Mouse (Mus musculus) E14TG2a.4 (cell line): ENCODE measurements around the gene Pign.
A peak's percentile ranks its signal among the peaks of the same experiment; 100 is the strongest.

Source experiments
- H3K27me3 ChIP-seq: 2 replicates; pipeline ENCODE4 v1.6.1; 2014; ENCODE audit warnings: low read length, control low read depth; ENCODE audit not compliant: insufficient read depth
- H3K36me3 ChIP-seq: 2 replicates; pipeline ENCODE4 v1.6.1; 2014; ENCODE audit warnings: low read length, control low read depth; ENCODE audit not compliant: insufficient read depth
- H3K4me1 ChIP-seq: replicated peaks from 2 replicates; pipeline ENCODE4 v1.6.1; 2014; ENCODE audit warnings: low read depth, low read length, control low read depth
- H3K4me3 ChIP-seq: replicated peaks from 2 replicates; pipeline ENCODE4 v1.5.1; 2014; ENCODE audit warnings: mild to moderate bottlenecking, low read length
- H3K9me3 ChIP-seq: 2 replicates; pipeline ENCODE4 v1.6.1; 2014; ENCODE audit warnings: low read length, control low read depth
- CTCF ChIP-seq: conservative IDR thresholded peaks from 2 replicates; pipeline ENCODE4 v1.5.1; 2014; ENCODE audit warnings: low read length
- NANOG ChIP-seq: IDR thresholded peaks from 2 replicates; pipeline ENCODE4 v1.6.1; 2014; ENCODE audit warnings: borderline replicate concordance, low read length, mixed read lengths
- POU5F1 ChIP-seq: IDR thresholded peaks from 2 replicates; pipeline ENCODE4 v1.6.1; 2014; ENCODE audit warnings: low read length, borderline replicate concordance

The Pign gene

GRCm38 (mm10) chr1:105669700-105670099 is 6.2 kb upstream of the Pign start:
- TF ChIP-seq NANOG (no peak), POU5F1 (no peak), CTCF (no peak)
- Histone ChIP-seq H3K4me1 (peaks cover 20% of the 10 kb centered on the region), H3K36me3 (peaks cover 11% of the 10 kb centered on the region), H3K9me3 (no peaks in the 10 kb centered on the region), H3K27me3 (no peaks in the 10 kb centered on the region), H3K4me3 (no peak overlapping the region)

GRCm38 (mm10) chr1:105663962-105664812 is 710 bp upstream of the Pign start:
- peaks cover 11% of the 10 kb centered on the region for H3K36me3 ChIP-seq
- H3K9me3 ChIP-seq: no peaks in the 10 kb centered on the region
- no peak for TF ChIP-seq CTCF
- TF ChIP-seq NANOG: no peak
- TF ChIP-seq POU5F1: no peak
- H3K4me3 ChIP-seq: peak overlapping the region; percentile 100
- peaks cover 29% of the 10 kb centered on the region for H3K4me1 ChIP-seq
- H3K27me3 ChIP-seq: no peaks in the 10 kb centered on the region

- no peaks in the 10 kb centered on the region for H3K27me3 ChIP-seq
- peaks cover 11% of the 10 kb centered on the region for H3K36me3 ChIP-seq
- no peaks in the 10 kb centered on the region for H3K9me3 ChIP-seq
- H3K4me3 ChIP-seq: peak overlapping the region; percentile 100
- H3K4me1 ChIP-seq: peaks cover 29% of the 10 kb centered on the region
- TF ChIP-seq NANOG (no peak), CTCF (no peak), POU5F1 (no peak)
These were observed 682 bp downstream of the Pign start for GRCm38 (mm10) chr1:105662820-105663170.

- Histone ChIP-seq H3K27me3 (no peaks in the 10 kb centered on the region), H3K4me1 (peaks cover 15% of the 10 kb centered on the region)
- TF ChIP-seq CTCF: peak; percentile 55
- TF ChIP-seq NANOG: no peak
These were observed 3.5 kb downstream of the Pign start for GRCm38 (mm10) chr1:105660015-105660414.

GRCm38 (mm10) chr1:105653981-105654380 is 9.5 kb downstream of the Pign start:
- Histone ChIP-seq H3K27me3 (no peaks in the 10 kb centered on the region), H3K9me3 (no peaks in the 10 kb centered on the region), H3K36me3 (peaks cover 26% of the 10 kb centered on the region), H3K4me1 (no peaks in the 10 kb centered on the region), H3K4me3 (no peak overlapping the region)
- TF ChIP-seq NANOG (no peak), POU5F1 (no peak), CTCF (no peak)

More at GRCm38 (mm10) chr1:105660015-105660414, 3.5 kb downstream of the Pign start:
- H3K9me3 ChIP-seq: no peaks in the 10 kb centered on the region
- H3K4me3 ChIP-seq: no peak overlapping the region
- H3K36me3 ChIP-seq: peaks cover 14% of the 10 kb centered on the region

- no peak for TF ChIP-seq CTCF
- no peak for TF ChIP-seq NANOG
- no peak for TF ChIP-seq POU5F1
- H3K27me3 ChIP-seq: no peaks in the 10 kb centered on the region
- no peaks in the 10 kb centered on the region for H3K9me3 ChIP-seq
- H3K36me3 ChIP-seq: peaks cover 22% of the 10 kb centered on the region; the same call in 1 of the 2 replicates
- no peaks in the 10 kb centered on the region for H3K4me1 ChIP-seq
- no peak overlapping the region for H3K4me3 ChIP-seq
These were observed 12.8 kb downstream of the Pign start for GRCm38 (mm10) chr1:105650650-105651049.

GRCm38 (mm10) chr1:105644093-105644492 is 19.4 kb downstream of the Pign start:
- TF ChIP-seq POU5F1 (no peak), NANOG (no peak), CTCF (no peak)

GRCm38 (mm10) chr1:105630481-105630880 is 33.0 kb downstream of the Pign start:
- no peak for TF ChIP-seq NANOG
- TF ChIP-seq CTCF: peak; percentile 57
- TF ChIP-seq POU5F1: no peak
- no peaks in the 10 kb centered on the region for H3K9me3 ChIP-seq

More at GRCm38 (mm10) chr1:105644093-105644492, 19.4 kb downstream of the Pign start:
- no peak overlapping the region for H3K4me3 ChIP-seq
- no peaks in the 10 kb centered on the region for H3K4me1 ChIP-seq
- no peaks in the 10 kb centered on the region for H3K27me3 ChIP-seq
- H3K36me3 ChIP-seq: peaks cover 26% of the 10 kb centered on the region
- no peaks in the 10 kb centered on the region for H3K9me3 ChIP-seq

GRCm38 (mm10) chr1:105589673-105590072 is 73.8 kb downstream of the Pign start:
- Histone ChIP-seq H3K4me3 (no peak overlapping the region), H3K27me3 (no peaks in the 10 kb centered on the region)
- TF ChIP-seq POU5F1 (no peak), NANOG (no peak), CTCF (no peak)

More at GRCm38 (mm10) chr1:105630481-105630880, 33.0 kb downstream of the Pign start:
- 0 out of 2 replicates have a peak, but pooled peaks cover 4% of the 10 kb centered on the region for H3K36me3 ChIP-seq
- H3K4me1 ChIP-seq: 0 out of 2 replicates have a peak, but pooled peaks cover 4% of the 10 kb centered on the region
- no peak overlapping the region for H3K4me3 ChIP-seq
- no peaks in the 10 kb centered on the region for H3K27me3 ChIP-seq

More at GRCm38 (mm10) chr1:105589673-105590072, 73.8 kb downstream of the Pign start:
- Histone ChIP-seq H3K4me1 (no peaks in the 10 kb centered on the region), H3K9me3 (no peaks in the 10 kb centered on the region), H3K36me3 (peaks cover 12% of the 10 kb centered on the region; the same call in 1 of the 2 replicates)
